Mouse (Mus musculus): ENCODE results near the gene Gamt. TPM values are rescaled to one million over a fixed set of nuclear protein-coding genes. Genes with fewer than 3 reads are reported as not detected.
"Not testable (repeated sequence)": the region's sequence is repeated elsewhere in the genome, so short reads cannot be mapped to it uniquely, and the experiment has no call there.

Gene Gamt
- total RNA-seq, 2 experiments from 2014 or later = 25.9 to 26.0 TPM

DNA sequence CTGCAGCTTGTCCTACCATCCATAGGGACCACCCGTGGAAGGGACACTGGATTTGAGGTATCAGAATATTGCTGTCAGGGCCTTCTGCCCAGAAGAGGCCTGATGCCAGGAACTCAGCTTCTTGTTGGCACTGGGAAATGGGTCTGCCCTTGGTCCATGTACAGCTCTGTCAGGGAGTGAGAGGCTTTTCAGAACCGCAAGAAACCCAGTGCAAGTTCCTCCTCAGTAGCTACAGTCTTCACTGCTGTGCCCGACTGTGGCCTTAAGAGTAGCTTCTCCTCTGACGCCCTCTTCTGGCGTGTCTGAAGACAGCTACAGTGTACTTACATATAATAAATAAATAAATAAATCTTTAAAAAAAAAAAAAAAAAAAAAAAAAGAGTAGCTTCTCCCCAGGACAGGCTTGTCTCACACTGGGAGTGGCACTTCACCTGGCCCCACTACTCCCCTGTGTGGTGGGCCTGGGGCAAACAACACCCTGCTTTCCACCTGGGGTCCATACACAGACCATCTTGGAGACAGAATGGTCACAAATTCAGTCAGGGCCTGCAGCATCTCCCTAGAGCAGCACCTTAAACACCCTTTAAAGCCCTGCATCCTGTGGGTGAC lies 15.9 kb downstream of the Gamt start:
- DNase-seq (ENCODE audit: extremely low spot score in 1 of 2, low spot score in 2 of 2) = peak in 1 of 2 experiments; percentile 70

DNA sequence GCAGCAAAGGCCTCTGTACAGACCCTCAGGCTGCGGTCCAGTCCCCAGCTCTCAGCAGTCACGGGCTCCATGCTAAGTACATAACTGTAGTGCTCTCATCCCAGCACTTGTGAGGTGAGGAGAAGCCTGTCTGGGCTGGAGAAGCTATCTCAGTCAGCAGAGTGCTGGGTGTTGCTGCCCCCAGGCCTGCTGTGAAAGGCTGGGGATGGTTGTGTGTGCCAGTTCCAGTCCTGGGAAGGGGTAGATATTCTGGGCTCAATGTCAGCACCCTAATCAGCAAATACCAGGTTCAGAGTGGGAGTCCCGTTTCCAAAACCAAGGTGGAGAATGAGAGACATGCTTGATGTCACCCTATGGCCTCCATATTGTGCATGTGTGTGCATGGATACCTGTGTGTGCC lies 18.2 kb downstream of the Gamt start:
- intact Hi-C loops (cut with DNase I) = loop anchor here (10.0 kb wide), 1 partner anchor 258 kb away; the partner anchor contains the start of genes Cnn2 and Tmem259

More for the DNA sequence above, 15.9 kb downstream of the Gamt start:
- intact Hi-C loops (cut with DNase I) = loop anchor here (1.0 to 10.0 kb wide), 2 partner anchors 66 to 260 kb away; partner anchors contain the start of genes Cnn2, Efna2 and Tmem259

GRCm38 (mm10) chr10:80242088-80242487 lies 18.7 kb downstream of the Gamt start:
- DNase-seq (ENCODE audit: extremely low spot score in 1 of 2, low spot score in 2 of 2) = no peak
- intact Hi-C loops (cut with DNase I) = loop anchor here (10.0 kb wide), 1 partner anchor 257 kb away; the partner anchor contains the start of genes Cnn2 and Tmem259

More for the DNA sequence above, 18.2 kb downstream of the Gamt start:
- DNase-seq (ENCODE audit: extremely low spot score in 1 of 2, low spot score in 2 of 2) = no peak

GRCm38 (mm10) chr10:80239791-80240190 lies 21.0 kb downstream of the Gamt start:
- intact Hi-C loops (cut with DNase I) = loop anchor here (10.0 kb wide), 1 partner anchor 255 kb away; the partner anchor contains the start of genes Cnn2 and Tmem259
- DNase-seq (ENCODE audit: extremely low spot score in 1 of 2, low spot score in 2 of 2) = no peak

DNA sequence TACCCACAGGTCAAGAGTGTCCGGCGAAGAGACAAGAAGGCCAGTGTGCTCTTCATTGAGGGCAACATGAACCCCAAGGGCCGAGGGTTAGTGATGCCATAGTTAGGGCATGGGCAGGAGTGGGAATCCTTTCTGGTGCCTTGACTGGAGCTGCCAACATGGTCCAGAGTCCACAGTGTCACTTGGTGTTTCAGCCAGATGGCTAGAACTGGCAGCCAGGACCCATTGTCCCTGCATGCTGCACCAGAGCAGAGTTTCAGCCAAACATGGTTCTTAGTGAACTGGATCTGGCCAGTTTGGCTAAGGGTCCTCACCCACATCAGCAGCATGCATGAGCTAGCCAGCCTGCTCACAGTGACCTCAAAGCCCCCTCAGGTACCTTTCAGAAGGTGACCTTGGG lies 22.5 kb downstream of the Gamt start:
- no peak for DNase-seq (ENCODE audit: extremely low spot score in 1 of 2, low spot score in 2 of 2)
- intact Hi-C loops (cut with DNase I) = no loop called here

DNA sequence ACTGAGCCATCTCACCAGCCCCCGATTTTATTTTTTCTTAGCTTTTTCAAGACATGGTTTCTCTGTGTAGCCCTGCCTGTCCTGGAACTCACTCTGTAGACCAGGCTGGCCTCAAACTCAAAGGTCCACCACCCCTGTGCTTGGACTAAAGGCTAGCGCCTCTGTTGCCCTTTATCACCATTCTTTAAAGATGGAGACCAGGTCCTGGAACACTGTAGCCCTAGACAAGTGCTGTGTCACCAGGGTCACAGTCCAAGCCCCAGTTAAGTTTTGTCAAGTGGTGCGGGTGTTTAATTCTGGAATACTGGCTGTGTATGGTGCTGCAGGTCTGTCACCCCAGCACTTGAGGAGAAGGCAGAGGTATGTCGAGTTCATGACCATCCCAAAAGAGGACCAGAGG lies 23.8 kb downstream of the Gamt start:
- intact Hi-C loops (cut with DNase I) = no loop called here
- DNase-seq (ENCODE audit: extremely low spot score in 1 of 2, low spot score in 2 of 2) = no peak

- intact Hi-C loops (cut with DNase I) = no loop called here
- DNase-seq (ENCODE audit: extremely low spot score in 1 of 2, low spot score in 2 of 2) = no peak
Measured at GRCm38 (mm10) chr10:80236145-80236825, 24.5 kb downstream of the Gamt start.

DNA sequence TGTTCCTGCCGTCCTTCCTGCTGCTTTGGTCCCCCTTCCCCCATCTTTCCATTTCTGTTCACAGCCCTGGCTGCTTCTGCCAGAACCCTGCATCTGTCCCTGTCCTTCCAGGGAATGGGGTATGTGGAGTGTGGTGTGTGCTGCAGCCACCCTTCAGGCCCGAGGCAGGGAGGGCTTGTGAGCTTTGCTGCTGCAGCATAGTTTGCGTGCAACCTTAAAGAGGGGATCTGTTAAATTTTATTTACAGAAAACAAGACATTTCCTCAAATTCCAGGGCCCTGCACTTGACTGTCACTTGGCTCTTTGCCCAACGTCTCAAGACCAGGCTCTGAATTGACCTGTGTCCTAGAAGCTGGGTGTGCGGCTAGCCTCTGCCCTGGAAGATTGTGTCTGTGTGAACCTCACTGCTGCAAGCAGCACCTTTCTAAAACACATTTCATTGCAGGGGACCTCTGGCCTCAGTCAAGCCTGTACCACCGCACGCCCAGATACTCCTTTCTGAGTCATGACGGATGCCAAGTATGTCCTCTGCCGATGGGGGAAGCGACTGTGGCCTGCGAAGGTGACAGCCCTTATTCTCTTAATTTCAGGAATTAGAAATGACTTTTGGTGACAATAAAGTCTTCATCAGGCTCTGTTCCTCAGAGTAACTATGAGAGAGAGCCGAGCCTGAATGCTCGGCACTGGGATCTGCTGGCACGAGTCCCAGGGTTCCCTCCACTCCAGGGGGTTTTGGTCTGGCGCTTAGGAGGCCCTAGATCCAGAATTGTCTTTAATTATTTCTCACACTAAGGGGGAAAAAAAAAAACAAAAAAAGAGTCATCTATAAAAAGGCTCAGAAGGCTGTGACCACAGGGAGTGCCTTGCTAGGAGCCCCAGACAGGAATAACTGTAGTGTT lies 32.7 kb downstream of the Gamt start:
- peak in 1 of 2 experiments; percentile 55 for DNase-seq (ENCODE audit: extremely low spot score in 1 of 2, low spot score in 2 of 2)
- intact Hi-C loops (cut with DNase I) = no loop called here

DNA sequence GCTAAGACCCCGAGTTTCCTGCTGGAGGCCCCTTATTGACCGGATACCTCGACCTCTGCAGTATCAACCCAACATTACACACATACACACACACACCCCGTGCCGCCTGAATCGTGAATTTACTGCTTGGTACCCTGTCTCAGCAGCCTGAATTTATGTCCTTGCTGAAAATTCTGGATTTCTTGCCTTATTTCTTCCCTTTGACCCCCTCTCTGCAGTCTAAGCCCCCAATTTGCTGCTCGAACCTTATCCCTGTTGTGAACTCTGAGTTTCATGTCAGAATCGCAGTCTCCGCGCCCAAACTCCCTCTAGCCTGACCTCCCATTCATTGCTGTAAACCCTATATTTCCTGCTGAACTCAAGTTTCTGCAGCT lies 33.7 kb downstream of the Gamt start:
- intact Hi-C loops (cut with DNase I) = no loop called here

DNA sequence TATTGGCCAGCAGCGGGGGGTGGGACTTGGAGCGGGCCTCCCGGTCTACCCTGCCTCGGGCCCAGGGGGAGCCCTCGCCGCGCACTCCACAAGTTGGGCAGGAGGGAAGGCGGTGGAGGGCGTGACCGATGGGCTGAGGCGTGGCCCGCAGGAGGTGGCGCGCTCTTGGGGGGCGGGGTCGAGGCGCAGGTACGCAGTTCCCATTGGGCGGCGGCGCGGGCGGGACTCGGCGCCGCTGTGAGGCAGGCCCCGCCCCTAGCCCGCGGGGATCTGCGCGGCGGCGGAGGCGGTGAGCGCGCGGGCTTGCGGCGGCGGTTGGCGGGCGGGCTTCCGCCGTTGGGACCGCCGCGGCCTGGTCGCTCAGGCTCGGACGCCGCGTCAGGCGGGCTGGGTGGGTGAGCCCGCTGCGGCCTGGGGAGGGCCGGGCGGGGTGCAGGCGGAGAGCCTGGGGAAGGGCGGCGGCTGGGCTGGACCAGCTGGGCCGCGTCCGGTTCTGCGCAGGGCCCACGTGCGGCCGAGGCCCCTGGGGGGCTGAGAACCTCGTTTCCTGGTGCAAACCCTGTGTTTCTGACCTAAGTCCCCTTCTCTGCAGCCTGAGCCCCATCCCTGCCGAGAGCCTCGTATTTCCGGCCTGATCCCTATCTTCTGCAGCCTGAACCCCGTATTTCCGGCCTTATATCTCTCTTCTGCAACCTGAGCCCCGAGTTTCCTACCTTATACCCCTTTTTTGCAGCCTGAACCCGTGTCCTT lies 34.2 kb downstream of the Gamt start, which contains the start of gene Mum1:
Gene Mum1 (plus strand): TSS at position 19 of the 750 bp plus-strand sequence.
- DNase-seq (ENCODE audit: extremely low spot score in 1 of 2, low spot score in 2 of 2) = peak; percentile 98 to 99
- intact Hi-C loops (cut with DNase I) = no loop called here

More for the DNA sequence above, 33.7 kb downstream of the Gamt start:
- DNase-seq (ENCODE audit: extremely low spot score in 1 of 2, low spot score in 2 of 2) = no peak

- intact Hi-C loops (cut with DNase I) = no loop called here
- no peak for DNase-seq (ENCODE audit: extremely low spot score in 1 of 2, low spot score in 2 of 2)
Measured at GRCm38 (mm10) chr10:80226071-80226415, 34.8 kb downstream of the Gamt start.

- intact Hi-C loops (cut with DNase I); DNase-seq (ENCODE audit: extremely low spot score in 1 of 2, low spot score in 2 of 2): not testable (repeated sequence)
Measured at GRCm38 (mm10) chr10:80223137-80223536, 37.7 kb downstream of the Gamt start.

DNA sequence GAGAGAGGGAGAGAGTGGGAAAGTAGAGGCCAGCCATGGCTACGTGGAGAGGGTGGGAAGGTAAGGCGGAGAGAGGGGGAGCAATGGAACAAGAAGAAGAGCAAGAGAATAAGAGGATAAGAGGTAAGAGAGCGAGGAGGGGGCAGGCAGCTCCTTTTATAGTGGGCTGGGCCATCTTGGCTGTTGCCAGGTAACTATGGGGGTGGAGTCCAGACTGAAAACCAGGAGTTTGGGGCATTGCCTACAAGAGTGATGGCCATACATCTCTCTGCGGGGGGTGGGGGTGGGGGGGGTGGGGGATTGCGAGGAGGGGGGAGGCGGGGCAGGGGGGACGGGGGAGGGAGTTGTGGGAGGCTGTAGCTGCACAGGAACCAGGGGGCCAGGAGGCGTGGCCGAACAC lies 40.1 kb downstream of the Gamt start:
- no peak for DNase-seq (ENCODE audit: extremely low spot score in 1 of 2, low spot score in 2 of 2)
- intact Hi-C loops (cut with DNase I) = no loop called here

- DNase-seq (ENCODE audit: extremely low spot score in 1 of 2, low spot score in 2 of 2) = no peak
- intact Hi-C loops (cut with DNase I) = no loop called here
Measured at GRCm38 (mm10) chr10:80215048-80215772, 45.6 kb downstream of the Gamt start.

- DNase-seq (ENCODE audit: extremely low spot score in 1 of 2, low spot score in 2 of 2); intact Hi-C loops (cut with DNase I): not testable (repeated sequence)
Measured at GRCm38 (mm10) chr10:80211547-80212103, 49.2 kb downstream of the Gamt start.

- intact Hi-C loops (cut with DNase I) = no loop called here
- DNase-seq (ENCODE audit: extremely low spot score in 1 of 2, low spot score in 2 of 2) = peak in 1 of 2 experiments; percentile 47
Measured at GRCm38 (mm10) chr10:80208841-80209371, 51.9 kb downstream of the Gamt start.

- DNase-seq (ENCODE audit: extremely low spot score in 1 of 2, low spot score in 2 of 2) = no peak
- intact Hi-C loops (cut with DNase I) = no loop called here
Measured at GRCm38 (mm10) chr10:80208248-80208647, 52.6 kb downstream of the Gamt start.

All from left cerebral cortex, postnatal 10 days (tissue).